Mouse (Mus musculus): ENCODE measurements at regions not wholly inside any gene's neighbourhood (a gene's known extent, or its start where the extent isn't known, plus 50 kb on each side); places are given as distances from the start of the nearest gene placed in this dataset.

DNA sequence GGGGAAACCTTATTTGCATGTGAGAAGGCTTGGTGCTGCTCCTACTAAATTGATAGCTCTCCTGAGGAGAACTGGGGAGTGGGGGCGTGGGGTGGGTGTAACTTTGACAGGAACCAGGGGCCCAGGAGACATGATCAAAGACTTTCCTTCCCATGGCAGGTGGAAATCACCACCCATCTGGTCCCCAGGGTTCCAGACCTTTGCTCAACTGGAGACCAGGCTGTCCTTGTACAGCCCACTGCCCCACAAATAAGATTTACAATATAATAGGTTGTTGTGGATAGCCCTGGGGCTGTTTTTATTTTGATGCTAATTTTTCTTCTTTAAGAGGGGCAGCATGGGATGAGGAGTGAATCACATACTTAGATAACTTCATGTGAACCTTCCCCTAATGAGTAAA is 268.4 kb upstream of the Klhl1 start:
- no peak overlapping the region for H3K27ac ChIP-seq
- ATAC-seq (ENCODE audit: insufficient read depth) (no peak), DNase-seq (ENCODE audit: low read depth in 3 of 3, low spot score in 3 of 3) (no peak)
- no peak overlapping the region for H3K4me2 ChIP-seq (ENCODE audit: low read depth)
- TF ChIP-seq CTCF (IDR thresholded peaks at IDR 0.05; ENCODE audit: low read depth) (no peak), EP300 (IDR thresholded peaks at IDR 0.05; ENCODE audit: low read depth) (no peak)
- no peak overlapping the region for H3K9ac ChIP-seq (replicated peaks)
- no peak overlapping the region for H3K4me3 ChIP-seq (ENCODE audit: insufficient read depth in 1 of 2, low read depth in 2 of 2, low read length in 2 of 2)
- no peaks in the 10 kb centered on the region for H3K9me3 ChIP-seq (ENCODE audit: control insufficient read depth, low read length)
- no peaks in the 10 kb centered on the region for H3K36me3 ChIP-seq (replicated peaks; ENCODE audit: control insufficient read depth, insufficient read depth, low read depth)
- H3K27me3 ChIP-seq (ENCODE audit: control insufficient read depth, insufficient read depth, low read length): no peaks in the 10 kb centered on the region
- no peaks in the 10 kb centered on the region for H3K4me1 ChIP-seq (replicated peaks; ENCODE audit: control insufficient read depth in 2 of 2, insufficient read depth in 2 of 2, low read length in 1 of 2)
- 19% methylated on average over 1 of the region's 1 CpGs for WGBS (ENCODE audit: insufficient replicate concordance)

GRCm38 (mm10) chr14:96775801-96776200 is 256.9 kb upstream of the Klhl1 start:
- Histone ChIP-seq H3K4me3 (ENCODE audit: insufficient read depth in 1 of 2, low read depth in 2 of 2, low read length in 2 of 2) (no peak overlapping the region), H3K9me3 (ENCODE audit: control insufficient read depth, low read length) (no peaks in the 10 kb centered on the region), H3K4me2 (ENCODE audit: low read depth) (no peak overlapping the region), H3K27ac (no peak overlapping the region), H3K4me1 (replicated peaks; ENCODE audit: control insufficient read depth in 2 of 2, insufficient read depth in 2 of 2, low read length in 1 of 2) (no peaks in the 10 kb centered on the region), H3K9ac (replicated peaks) (no peak overlapping the region), H3K27me3 (ENCODE audit: control insufficient read depth, insufficient read depth, low read length) (no peaks in the 10 kb centered on the region), H3K36me3 (replicated peaks; ENCODE audit: control insufficient read depth, insufficient read depth, low read depth) (no peaks in the 10 kb centered on the region)
- no peak for TF ChIP-seq EP300 (IDR thresholded peaks at IDR 0.05; ENCODE audit: low read depth)
- DNase-seq (ENCODE audit: low read depth in 3 of 3, low spot score in 3 of 3): no peak
- no peak for ATAC-seq (ENCODE audit: insufficient read depth)
- 31% methylated on average over 1 of the region's 1 CpGs for WGBS (ENCODE audit: insufficient replicate concordance)

GRCm38 (mm10) chr14:96760591-96760990 is 241.7 kb upstream of the Klhl1 start:
- H3K4me2 ChIP-seq (ENCODE audit: low read depth): no peak overlapping the region
- DNase-seq (ENCODE audit: low read depth in 3 of 3, low spot score in 3 of 3) (no peak), ATAC-seq (ENCODE audit: insufficient read depth) (no peak)
- no peaks in the 10 kb centered on the region for H3K4me1 ChIP-seq (replicated peaks; ENCODE audit: control insufficient read depth in 2 of 2, insufficient read depth in 2 of 2, low read length in 1 of 2)
- no peak overlapping the region for H3K9ac ChIP-seq (replicated peaks)
- TF ChIP-seq EP300 (IDR thresholded peaks at IDR 0.05; ENCODE audit: low read depth): no peak
- TF ChIP-seq CTCF (IDR thresholded peaks at IDR 0.05; ENCODE audit: low read depth): no peak
- no peak overlapping the region for H3K27ac ChIP-seq
- no peaks in the 10 kb centered on the region for H3K36me3 ChIP-seq (replicated peaks; ENCODE audit: control insufficient read depth, insufficient read depth, low read depth)
- H3K4me3 ChIP-seq (ENCODE audit: insufficient read depth in 1 of 2, low read depth in 2 of 2, low read length in 2 of 2): no peak overlapping the region
- H3K27me3 ChIP-seq (ENCODE audit: control insufficient read depth, insufficient read depth, low read length): no peaks in the 10 kb centered on the region
- WGBS (ENCODE audit: insufficient replicate concordance): 65% methylated on average over 8 of the region's 8 CpGs
- no peaks in the 10 kb centered on the region for H3K9me3 ChIP-seq (ENCODE audit: control insufficient read depth, low read length)

GRCm38 (mm10) chr14:96733211-96733610 is 214.3 kb upstream of the Klhl1 start:
- no peak for TF ChIP-seq EP300 (IDR thresholded peaks at IDR 0.05; ENCODE audit: low read depth)
- TF ChIP-seq CTCF (IDR thresholded peaks at IDR 0.05; ENCODE audit: low read depth): no peak

DNA sequence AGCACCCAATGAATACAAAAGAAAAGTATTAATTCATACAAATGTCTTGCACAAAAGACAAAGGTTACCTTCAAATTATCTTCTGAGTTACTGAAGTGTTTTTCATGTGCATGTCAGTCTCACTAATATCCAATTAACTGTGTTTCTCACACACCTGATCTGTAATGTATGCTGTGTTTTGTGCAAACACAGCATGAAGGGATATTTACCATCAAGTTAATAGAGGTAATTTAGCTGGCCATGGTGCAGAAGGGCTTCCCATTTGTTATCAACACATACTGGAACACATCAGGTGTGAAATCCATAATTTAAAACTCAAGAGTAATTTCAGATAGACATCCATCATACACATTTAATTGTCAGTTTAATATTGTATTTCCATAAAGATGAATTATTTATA is 178.2 kb upstream of the Klhl1 start:
- H3K9ac ChIP-seq (replicated peaks): no peak overlapping the region
- H3K4me3 ChIP-seq (ENCODE audit: insufficient read depth in 1 of 2, low read depth in 2 of 2, low read length in 2 of 2): no peak overlapping the region
- TF ChIP-seq CTCF (IDR thresholded peaks at IDR 0.05; ENCODE audit: low read depth): no peak
- no peak for TF ChIP-seq EP300 (IDR thresholded peaks at IDR 0.05; ENCODE audit: low read depth)
- H3K4me1 ChIP-seq (replicated peaks; ENCODE audit: control insufficient read depth in 2 of 2, insufficient read depth in 2 of 2, low read length in 1 of 2): no peaks in the 10 kb centered on the region
- H3K27ac ChIP-seq: no peak overlapping the region
- ATAC-seq (ENCODE audit: insufficient read depth) (no peak), DNase-seq (ENCODE audit: low read depth in 3 of 3, low spot score in 3 of 3) (no peak)
- no peaks in the 10 kb centered on the region for H3K27me3 ChIP-seq (ENCODE audit: control insufficient read depth, insufficient read depth, low read length)
- no peaks in the 10 kb centered on the region for H3K9me3 ChIP-seq (ENCODE audit: control insufficient read depth, low read length)
- no peaks in the 10 kb centered on the region for H3K36me3 ChIP-seq (replicated peaks; ENCODE audit: control insufficient read depth, insufficient read depth, low read depth)
- no peak overlapping the region for H3K4me2 ChIP-seq (ENCODE audit: low read depth)

More at GRCm38 (mm10) chr14:96733211-96733610, 214.3 kb upstream of the Klhl1 start:
- Histone ChIP-seq H3K27me3 (ENCODE audit: control insufficient read depth, insufficient read depth, low read length) (no peaks in the 10 kb centered on the region), H3K9ac (replicated peaks) (no peak overlapping the region), H3K9me3 (ENCODE audit: control insufficient read depth, low read length) (no peaks in the 10 kb centered on the region), H3K36me3 (replicated peaks; ENCODE audit: control insufficient read depth, insufficient read depth, low read depth) (no peaks in the 10 kb centered on the region), H3K27ac (no peak overlapping the region), H3K4me1 (replicated peaks; ENCODE audit: control insufficient read depth in 2 of 2, insufficient read depth in 2 of 2, low read length in 1 of 2) (no peaks in the 10 kb centered on the region), H3K4me2 (ENCODE audit: low read depth) (no peak overlapping the region), H3K4me3 (ENCODE audit: insufficient read depth in 1 of 2, low read depth in 2 of 2, low read length in 2 of 2) (no peak overlapping the region)
- ATAC-seq (ENCODE audit: insufficient read depth): no peak
- DNase-seq (ENCODE audit: low read depth in 3 of 3, low spot score in 3 of 3): no peak
- 68% methylated on average over 4 of the region's 4 CpGs for WGBS (ENCODE audit: insufficient replicate concordance)

GRCm38 (mm10) chr14:96690923-96691322 is 172.0 kb upstream of the Klhl1 start:
- no peaks in the 10 kb centered on the region for H3K9me3 ChIP-seq (ENCODE audit: control insufficient read depth, low read length)
- no peaks in the 10 kb centered on the region for H3K4me1 ChIP-seq (replicated peaks; ENCODE audit: control insufficient read depth in 2 of 2, insufficient read depth in 2 of 2, low read length in 1 of 2)
- H3K36me3 ChIP-seq (replicated peaks; ENCODE audit: control insufficient read depth, insufficient read depth, low read depth): no peaks in the 10 kb centered on the region
- H3K27me3 ChIP-seq (ENCODE audit: control insufficient read depth, insufficient read depth, low read length): no peaks in the 10 kb centered on the region
- H3K4me2 ChIP-seq (ENCODE audit: low read depth): no peak overlapping the region
- TF ChIP-seq CTCF (IDR thresholded peaks at IDR 0.05; ENCODE audit: low read depth) (no peak), EP300 (IDR thresholded peaks at IDR 0.05; ENCODE audit: low read depth) (no peak)
- DNase-seq (ENCODE audit: low read depth in 3 of 3, low spot score in 3 of 3): no peak
- no peak overlapping the region for H3K27ac ChIP-seq
- ATAC-seq (ENCODE audit: insufficient read depth): no peak
- H3K9ac ChIP-seq (replicated peaks): no peak overlapping the region
- 28% methylated on average over 1 of the region's 1 CpGs for WGBS (ENCODE audit: insufficient replicate concordance)
- no peak overlapping the region for H3K4me3 ChIP-seq (ENCODE audit: insufficient read depth in 1 of 2, low read depth in 2 of 2, low read length in 2 of 2)
